Mouse (Mus musculus) midbrain, embryonic 14.5 days (tissue): ENCODE measurements around the gene Slc1a6. TPM values are rescaled to one million over a fixed set of nuclear protein-coding genes. Genes with fewer than 3 reads are reported as not detected.
"Not testable (repeated sequence)": the region's sequence is repeated elsewhere in the genome, so short reads cannot be mapped to it uniquely, and the experiment has no call there.

ENCODE experiments used
- ATAC-seq: fragments of 200-750 bp; cut with Nextera tagmentation; 2 replicates; pipeline ENCODE4 v1.8.0; 2017; ENCODE audit warnings: moderate number of reproducible peaks, moderate library complexity; ENCODE audit not compliant: low FRiP score, low TSS enrichment
- DNase-seq: peaks from one replicate; pipeline ENCODE4 v3.0.0-alpha.2; 2015
- H3K27ac ChIP-seq: fragments of 300-500 bp; sonication (generic); replicated peaks from 2 replicates; pipeline ENCODE4 v1.5.1; 2014; ENCODE audit warnings: mild to moderate bottlenecking, low read depth, low read length, moderate library complexity
- H3K27me3 ChIP-seq: fragments of 300-500 bp; sonication (generic); 2 replicates; pipeline ENCODE4 v1.6.1; 2014; ENCODE audit warnings: low read length, control low read depth, mixed read lengths; ENCODE audit not compliant: control insufficient read depth, insufficient read depth
- H3K36me3 ChIP-seq: fragments of 300-500 bp; sonication (generic); 2 replicates; pipeline ENCODE4 v1.6.1; 2014; ENCODE audit warnings: low read length, control low read depth; ENCODE audit not compliant: control insufficient read depth, insufficient read depth
- H3K4me1 ChIP-seq: fragments of 300-500 bp; sonication (generic); 2 replicates; pipeline ENCODE4 v1.6.1; 2014; ENCODE audit warnings: mild to moderate bottlenecking, antibody characterized with exemption, low read length, control low read depth; ENCODE audit not compliant: control insufficient read depth, insufficient read depth
- H3K4me2 ChIP-seq: fragments of 300-500 bp; sonication (generic); 2 replicates; pipeline ENCODE4 v1.6.1; 2014; ENCODE audit warnings: mild to moderate bottlenecking, low read length, moderate library complexity
- H3K4me3 ChIP-seq: fragments of 300-500 bp; sonication (generic); replicated peaks from 2 replicates; pipeline ENCODE4 v1.5.1; 2014; ENCODE audit warnings: low read depth, low read length
- H3K9ac ChIP-seq: fragments of 300-500 bp; sonication (generic); replicated peaks from 2 replicates; pipeline ENCODE4 v1.6.1; 2014; ENCODE audit warnings: mild to moderate bottlenecking, low read length, moderate library complexity
- H3K9me3 ChIP-seq: fragments of 300-500 bp; sonication (generic); 2 replicates; pipeline ENCODE4 v1.6.1; 2016; ENCODE audit warnings: low read length, control low read depth, mixed read lengths; ENCODE audit not compliant: control insufficient read depth
- whole genome bisulfite sequencing: fragments of 180-500 bp; shearing (Covaris S2); extraction: QIAGEN DNeasy Blood & Tissue Kit; methylation state at CpG from one replicate; pipeline ENCODE4 v1.1.7; 2014; 5-methylcytosine and 5-hydroxymethylcytosine counted together
- polyA plus RNA-seq: library from polyadenylated mRNA; unstranded; fragments of >200 nt; fragmentation: Nextera tagmentation; extraction: Ambion mirVana; gene quantifications from 2 replicates; pipeline ENCODE4 v1.2.1, GENCODE M21; 2014

Slc1a6 gene
- polyA plus RNA-seq, 1 experiment from 2014 or later, result 6.6 TPM

GRCm38 (mm10) chr10:78756021-78756420 is 24.3 kb upstream of the Slc1a6 start:
- no peak overlapping the region for H3K9ac ChIP-seq
- DNase-seq, result peak; percentile 88
- H3K27me3 ChIP-seq, result no peaks in the 10 kb centered on the region
- H3K36me3 ChIP-seq, result no peaks in the 10 kb centered on the region
- H3K4me2 ChIP-seq, result no peak overlapping the region
- no peak for ATAC-seq
- WGBS, result 33% methylated on average over 6 of the region's 6 CpGs
- H3K4me3 ChIP-seq, result no peak overlapping the region
- H3K9me3 ChIP-seq, result no peaks in the 10 kb centered on the region
- H3K4me1 ChIP-seq, result peaks cover 12% of the 10 kb centered on the region; the same call in 1 of the 2 replicates
- H3K27ac ChIP-seq, result no peak overlapping the region

- H3K36me3 ChIP-seq, result no peaks in the 10 kb centered on the region
- no peaks in the 10 kb centered on the region for H3K27me3 ChIP-seq
Observed at GRCm38 (mm10) chr10:78765570-78765969, 14.7 kb upstream of the Slc1a6 start.

GRCm38 (mm10) chr10:78775830-78776229 is 4.5 kb upstream of the Slc1a6 start:
- Histone ChIP-seq H3K27me3 (no peaks in the 10 kb centered on the region), H3K4me2 (no peak overlapping the region), H3K4me3 (no peak overlapping the region), H3K36me3 (no peaks in the 10 kb centered on the region), H3K9me3 (no peaks in the 10 kb centered on the region), H3K4me1 (peaks cover 11% of the 10 kb centered on the region), H3K9ac (no peak overlapping the region), H3K27ac (no peak overlapping the region)
- WGBS, result 41% methylated on average over 4 of the region's 4 CpGs
- ATAC-seq (peak; percentile 68; the same call in 1 of the 2 replicates), DNase-seq (peak; percentile 62)

More at GRCm38 (mm10) chr10:78765570-78765969, 14.7 kb upstream of the Slc1a6 start:
- no peak overlapping the region for H3K4me2 ChIP-seq
- H3K4me3 ChIP-seq, result no peak overlapping the region
- peaks cover 6% of the 10 kb centered on the region; the same call in 1 of the 2 replicates for H3K9me3 ChIP-seq
- H3K9ac ChIP-seq, result no peak overlapping the region
- H3K4me1 ChIP-seq, result no peaks in the 10 kb centered on the region
- WGBS, result 77% methylated on average over 1 of the region's 1 CpGs
- H3K27ac ChIP-seq, result no peak overlapping the region
- DNase-seq, result no peak
- ATAC-seq, result no peak

- Histone ChIP-seq H3K4me3 (peak overlapping the region; percentile 63), H3K36me3 (no peaks in the 10 kb centered on the region), H3K9ac (peak overlapping the region; percentile 77), H3K9me3 (no peaks in the 10 kb centered on the region), H3K27ac (no peak overlapping the region), H3K27me3 (no peaks in the 10 kb centered on the region), H3K4me1 (peaks cover 13% of the 10 kb centered on the region), H3K4me2 (peak overlapping the region; percentile 99)
- no peak for ATAC-seq
- DNase-seq, result no peak
- 67% methylated on average over 9 of the region's 9 CpGs for WGBS
Observed at GRCm38 (mm10) chr10:78779527-78779926, 769 bp upstream of the Slc1a6 start.

- Histone ChIP-seq H3K27me3 (no peaks in the 10 kb centered on the region), H3K36me3 (no peaks in the 10 kb centered on the region), H3K27ac (peak overlapping the region; percentile 80), H3K9me3 (no peaks in the 10 kb centered on the region), H3K4me2 (peak overlapping the region; percentile 61), H3K4me3 (peak overlapping the region; percentile 46), H3K4me1 (peaks cover 7% of the 10 kb centered on the region; the same call in 1 of the 2 replicates), H3K9ac (peak overlapping the region; percentile 64)
- WGBS, result 4% methylated on average over 22 of the region's 22 CpGs
- ATAC-seq (peak; percentile 92), DNase-seq (peak; percentile 91)
Observed at GRCm38 (mm10) chr10:78787566-78788087, 7.3 kb downstream of the Slc1a6 start.

GRCm38 (mm10) chr10:78790561-78790960 is 10.3 kb downstream of the Slc1a6 start:
- Histone ChIP-seq H3K9ac (no peak overlapping the region), H3K9me3 (no peaks in the 10 kb centered on the region), H3K27me3 (no peaks in the 10 kb centered on the region), H3K4me3 (no peak overlapping the region), H3K4me1 (peaks cover 7% of the 10 kb centered on the region; the same call in 1 of the 2 replicates), H3K4me2 (no peak overlapping the region), H3K27ac (no peak overlapping the region), H3K36me3 (no peaks in the 10 kb centered on the region)
- no peak for ATAC-seq
- WGBS, result 30% methylated on average over 1 of the region's 1 CpGs
- DNase-seq, result no peak

- no peak overlapping the region for H3K4me3 ChIP-seq
- no peak for DNase-seq
- H3K4me2 ChIP-seq, result no peak overlapping the region
- H3K9me3 ChIP-seq, result no peaks in the 10 kb centered on the region
- H3K27me3 ChIP-seq, result no peaks in the 10 kb centered on the region
- no peak for ATAC-seq
- H3K4me1 ChIP-seq, result no peaks in the 10 kb centered on the region
- H3K36me3 ChIP-seq, result no peaks in the 10 kb centered on the region
- H3K27ac ChIP-seq, result no peak overlapping the region
- H3K9ac ChIP-seq, result no peak overlapping the region
- 83% methylated on average over 2 of the region's 2 CpGs for WGBS
Observed at GRCm38 (mm10) chr10:78801449-78801848, 21.2 kb downstream of the Slc1a6 start.

GRCm38 (mm10) chr10:78812358-78813060 is 32.2 kb downstream of the Slc1a6 start:
- H3K9me3 ChIP-seq, result no peaks in the 10 kb centered on the region
- H3K27ac ChIP-seq, result 0 out of 2 replicates have a peak overlapping the region, but pooled peaks have one; percentile 20
- H3K4me3 ChIP-seq, result no peak overlapping the region
- DNase-seq, result peak; percentile 79
- peak; percentile 87 for ATAC-seq
- 0 out of 2 replicates have a peak overlapping the region, but pooled peaks have one; percentile 7 for H3K4me2 ChIP-seq
- WGBS, result 26% methylated on average over 6 of the region's 6 CpGs
- H3K36me3 ChIP-seq, result no peaks in the 10 kb centered on the region
- no peaks in the 10 kb centered on the region for H3K27me3 ChIP-seq
- H3K9ac ChIP-seq, result no peak overlapping the region
- no peaks in the 10 kb centered on the region for H3K4me1 ChIP-seq

GRCm38 (mm10) chr10:78840456-78840855 is 60.2 kb downstream of the Slc1a6 start:
- H3K27me3 ChIP-seq, H3K27ac ChIP-seq, H3K9me3 ChIP-seq, ATAC-seq, H3K4me2 ChIP-seq, H3K36me3 ChIP-seq, H3K4me3 ChIP-seq, H3K4me1 ChIP-seq, DNase-seq, H3K9ac ChIP-seq: not testable (repeated sequence)
- 93% methylated on average over 12 of the region's 12 CpGs for WGBS
